Mouse (Mus musculus): ENCODE results near the gene Olfr1441. TPM values are rescaled to one million over a fixed set of nuclear protein-coding genes. Genes with fewer than 3 reads are reported as not detected.

Gene Olfr1441
- total RNA-seq, 2 experiments from 2014 or later = not detected

- DNase-seq (ENCODE audit: low spot score in 2 of 2) = no peak
Measured at GRCm38 (mm10) chr19:12462851-12463721, 45.9 kb downstream of the Olfr1441 start.

- DNase-seq (ENCODE audit: low spot score in 2 of 2) = no peak
Measured at GRCm38 (mm10) chr19:12463722-12464035, 46.4 kb downstream of the Olfr1441 start.

- DNase-seq (ENCODE audit: low spot score in 2 of 2) = no peak
Measured at GRCm38 (mm10) chr19:12464127-12464526, 46.9 kb downstream of the Olfr1441 start.

- DNase-seq (ENCODE audit: low spot score in 2 of 2) = no peak
Measured at GRCm38 (mm10) chr19:12464674-12465073, 47.4 kb downstream of the Olfr1441 start.

- DNase-seq (ENCODE audit: low spot score in 2 of 2) = no peak
Measured at GRCm38 (mm10) chr19:12465530-12466144, 48.4 kb downstream of the Olfr1441 start.

DNA sequence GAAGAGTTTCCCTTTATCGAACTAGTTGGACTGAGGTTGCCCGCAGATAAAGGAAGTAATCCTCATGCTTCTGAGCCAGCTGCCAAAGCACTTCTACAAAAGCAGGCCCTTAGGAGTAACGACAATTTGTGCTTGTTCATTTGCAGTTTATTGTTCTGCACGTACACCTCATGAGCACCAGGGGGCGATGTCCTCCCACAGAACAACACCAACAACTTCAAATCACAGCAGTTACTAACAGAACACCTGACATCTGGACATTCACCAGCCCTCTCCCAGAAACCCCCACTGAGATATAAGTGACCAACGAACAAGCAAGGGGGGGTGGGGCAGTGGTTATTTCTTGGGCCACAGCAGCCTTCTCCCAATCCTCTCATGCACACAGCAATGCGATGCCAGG, 49.0 kb downstream of the Olfr1441 start:
- peak; percentile 59 to 76 for DNase-seq (ENCODE audit: low spot score in 2 of 2)

- DNase-seq (ENCODE audit: low spot score in 2 of 2) = peak; percentile 57 to 59
Measured at GRCm38 (mm10) chr19:12467436-12467835, 50.2 kb downstream of the Olfr1441 start.

DNA sequence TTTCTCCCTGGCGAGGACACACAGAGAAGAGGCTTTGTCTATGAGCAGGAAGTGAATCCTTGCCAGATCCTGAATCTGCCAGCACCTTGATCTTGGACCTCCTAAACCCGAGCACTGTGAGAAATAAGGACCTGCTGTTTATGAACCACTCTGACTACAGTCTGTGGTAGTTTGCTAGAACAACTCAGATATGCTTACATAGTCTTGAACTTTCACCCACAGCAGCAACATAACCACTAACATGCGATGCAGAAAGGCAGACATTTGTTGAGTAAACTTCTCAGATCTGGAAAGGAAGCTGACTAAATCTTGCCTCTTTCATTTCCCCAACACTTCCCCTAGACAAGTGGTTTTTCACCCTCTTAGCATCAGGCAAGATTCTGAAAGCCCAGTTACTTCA, 54.6 kb downstream of the Olfr1441 start:
- DNase-seq (ENCODE audit: low spot score in 2 of 2) = no peak

DNA sequence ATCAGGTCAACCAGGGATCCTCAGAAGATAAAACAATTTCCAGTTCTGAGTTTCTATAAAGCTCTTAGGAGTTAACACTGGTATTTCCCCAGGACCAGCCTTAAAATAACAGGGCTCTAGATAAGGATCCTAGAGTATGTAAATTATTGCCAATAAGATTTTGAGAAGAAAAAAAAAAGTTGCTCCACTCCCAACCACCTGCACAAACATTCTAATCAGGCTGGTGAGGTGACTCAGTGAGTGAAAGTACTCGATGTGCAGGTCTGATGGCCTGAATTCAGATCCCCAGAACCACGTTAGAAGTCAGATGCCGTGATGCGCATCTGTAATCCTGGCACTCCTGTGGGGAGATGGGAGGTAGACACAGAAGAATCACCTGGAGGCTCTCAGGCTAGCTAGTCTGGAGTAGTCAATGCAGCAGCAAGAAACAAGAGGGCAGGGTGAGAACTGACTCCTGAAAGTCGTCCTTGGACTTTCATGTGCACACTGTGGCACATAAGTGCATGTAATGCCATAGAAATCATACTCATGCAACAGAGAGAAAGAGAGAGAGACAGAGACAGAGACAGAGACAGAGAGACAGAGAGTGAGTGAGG, 55.2 kb downstream of the Olfr1441 start:
- no peak for DNase-seq (ENCODE audit: low spot score in 2 of 2)

Other genes with a start within 250 kb of the Olfr1441 start
- gene Olfr1555-ps1, start 247.3 kb upstream of the Olfr1441 start, total RNA-seq (2021) = not detected
- not detected for gene Olfr1431, start 216.8 kb upstream of the Olfr1441 start, total RNA-seq (2021)
- not detected for gene Olfr1432, start 184.8 kb upstream of the Olfr1441 start, total RNA-seq (2021)
- gene Olfr262, start 175.8 kb upstream of the Olfr1441 start, total RNA-seq (2021) = not detected
- not detected for gene Olfr235, start 156.4 kb upstream of the Olfr1441 start, total RNA-seq (2021)
- gene Olfr1434, start 137.6 kb upstream of the Olfr1441 start, total RNA-seq (2021) = not detected
- not detected for gene Olfr1436, start 118.3 kb upstream of the Olfr1441 start, total RNA-seq (2021)
- not detected for gene Olfr1437, start 92.3 kb upstream of the Olfr1441 start, total RNA-seq (2021)
- gene Olfr1438-ps1, start 81.5 kb upstream of the Olfr1441 start, total RNA-seq (2021) = not detected
- gene Olfr1440, start 30.2 kb upstream of the Olfr1441 start, total RNA-seq (2021) = not detected
- gene Pfpl, start 10.5 kb downstream of the Olfr1441 start, total RNA-seq (2021) = not detected
- gene Mpeg1, start 43.3 kb downstream of the Olfr1441 start, total RNA-seq (2021) = 1 to 10 TPM; 4.6 to 4.8 TPM
- gene Dtx4, start 84.0 kb downstream of the Olfr1441 start, total RNA-seq (2021) = 10 to 100 TPM; 48.1 to 55.5 TPM
- 1 to 10 TPM; 3.9 to 4.1 TPM for gene Fam111a, start 128.3 kb downstream of the Olfr1441 start, total RNA-seq (2021)
- under 1 TPM; 0.29 to 0.30 TPM for gene Gm4952, start 182.5 kb downstream of the Olfr1441 start, total RNA-seq (2021)
- under 1 TPM in 1 of 2 experiments, not detected in 1; 0.23 TPM for gene Glyat, start 215.9 kb downstream of the Olfr1441 start, total RNA-seq (2021)

All from layer of hippocampus, postnatal 10 days (tissue).